Mouse (Mus musculus): Measurements from ENCODE around the gene Fgf12. TPM values are rescaled to one million over a fixed set of nuclear protein-coding genes. Genes with fewer than 3 reads are reported as not detected.

The Fgf12 gene
- polyA plus RNA-seq, 1 experiment from 2014 or later: 9.9 TPM

- no peaks in the 10 kb centered on the region for H3K4me1 ChIP-seq
- no peak overlapping the region for H3K27ac ChIP-seq
- no peaks in the 10 kb centered on the region for H3K27me3 ChIP-seq
- WGBS: 80% methylated on average over 2 of the region's 2 CpGs
- H3K9ac ChIP-seq: no peak overlapping the region
- no peaks in the 10 kb centered on the region for H3K9me3 ChIP-seq (replicated peaks)
- no peaks in the 10 kb centered on the region for H3K36me3 ChIP-seq
- no peak for ATAC-seq (ENCODE audit: low FRiP score)
- no peak overlapping the region for H3K4me3 ChIP-seq
- no peak overlapping the region for H3K4me2 ChIP-seq (replicated peaks)
Measured at GRCm38 (mm10) chr16:28350624-28351023, 402.2 kb downstream of the Fgf12 start.

GRCm38 (mm10) chr16:28345323-28345722, 407.5 kb downstream of the Fgf12 start:
- Histone ChIP-seq H3K9me3 (replicated peaks) (no peaks in the 10 kb centered on the region), H3K4me3 (no peak overlapping the region), H3K36me3 (no peaks in the 10 kb centered on the region), H3K9ac (no peak overlapping the region), H3K27ac (no peak overlapping the region), H3K27me3 (no peaks in the 10 kb centered on the region), H3K4me2 (replicated peaks) (no peak overlapping the region), H3K4me1 (no peaks in the 10 kb centered on the region)
- WGBS: 50% methylated on average over 6 of the region's 6 CpGs
- ATAC-seq (ENCODE audit: low FRiP score): no peak

- Histone ChIP-seq H3K36me3 (no peaks in the 10 kb centered on the region), H3K9me3 (replicated peaks) (no peaks in the 10 kb centered on the region), H3K9ac (no peak overlapping the region), H3K4me3 (no peak overlapping the region), H3K27me3 (no peaks in the 10 kb centered on the region), H3K4me2 (replicated peaks) (no peak overlapping the region), H3K27ac (no peak overlapping the region), H3K4me1 (no peaks in the 10 kb centered on the region)
- 89% methylated on average over 1 of the region's 1 CpGs for WGBS
- no peak for ATAC-seq (ENCODE audit: low FRiP score)
Measured at GRCm38 (mm10) chr16:28337930-28338329, 414.9 kb downstream of the Fgf12 start.

GRCm38 (mm10) chr16:28336700-28337099, 416.2 kb downstream of the Fgf12 start:
- H3K4me1 ChIP-seq: no peaks in the 10 kb centered on the region
- no peak overlapping the region for H3K4me2 ChIP-seq (replicated peaks)
- no peaks in the 10 kb centered on the region for H3K9me3 ChIP-seq (replicated peaks)
- no peak overlapping the region for H3K9ac ChIP-seq
- H3K36me3 ChIP-seq: no peaks in the 10 kb centered on the region
- no peak for ATAC-seq (ENCODE audit: low FRiP score)
- no peak overlapping the region for H3K27ac ChIP-seq
- H3K4me3 ChIP-seq: no peak overlapping the region
- 63% methylated on average over 1 of the region's 1 CpGs for WGBS
- H3K27me3 ChIP-seq: no peaks in the 10 kb centered on the region

- Histone ChIP-seq H3K27ac (no peak overlapping the region), H3K36me3 (no peaks in the 10 kb centered on the region), H3K4me2 (replicated peaks) (no peak overlapping the region), H3K9me3 (replicated peaks) (no peaks in the 10 kb centered on the region), H3K4me3 (no peak overlapping the region), H3K27me3 (no peaks in the 10 kb centered on the region), H3K9ac (no peak overlapping the region), H3K4me1 (no peaks in the 10 kb centered on the region)
- 95% methylated on average over 3 of the region's 3 CpGs for WGBS
- no peak for ATAC-seq (ENCODE audit: low FRiP score)
Measured at GRCm38 (mm10) chr16:28335025-28335424, 417.8 kb downstream of the Fgf12 start.

GRCm38 (mm10) chr16:28323576-28323975, 429.3 kb downstream of the Fgf12 start:
- WGBS: 35% methylated on average over 3 of the region's 3 CpGs
- Histone ChIP-seq H3K27ac (no peak overlapping the region), H3K4me2 (replicated peaks) (no peak overlapping the region), H3K36me3 (no peaks in the 10 kb centered on the region), H3K27me3 (no peaks in the 10 kb centered on the region), H3K9me3 (replicated peaks) (no peaks in the 10 kb centered on the region), H3K4me1 (no peaks in the 10 kb centered on the region), H3K4me3 (no peak overlapping the region), H3K9ac (no peak overlapping the region)
- ATAC-seq (ENCODE audit: low FRiP score): no peak

- H3K4me3 ChIP-seq: no peak overlapping the region
- no peak overlapping the region for H3K4me2 ChIP-seq (replicated peaks)
- H3K9me3 ChIP-seq (replicated peaks): no peaks in the 10 kb centered on the region
- WGBS: 70% methylated on average over 4 of the region's 4 CpGs
- H3K9ac ChIP-seq: no peak overlapping the region
- H3K36me3 ChIP-seq: no peaks in the 10 kb centered on the region
- peaks cover 3% of the 10 kb centered on the region; the same call in 1 of the 2 replicates for H3K4me1 ChIP-seq
- no peaks in the 10 kb centered on the region for H3K27me3 ChIP-seq
- no peak overlapping the region for H3K27ac ChIP-seq
- ATAC-seq (ENCODE audit: low FRiP score): no peak
Measured at GRCm38 (mm10) chr16:28311618-28312017, 441.2 kb downstream of the Fgf12 start.

GRCm38 (mm10) chr16:28303889-28304288, 449.0 kb downstream of the Fgf12 start:
- 36% methylated on average over 1 of the region's 1 CpGs for WGBS
- ATAC-seq (ENCODE audit: low FRiP score): no peak
- Histone ChIP-seq H3K36me3 (no peaks in the 10 kb centered on the region), H3K9me3 (replicated peaks) (no peaks in the 10 kb centered on the region), H3K4me3 (no peak overlapping the region), H3K4me1 (no peaks in the 10 kb centered on the region), H3K27ac (no peak overlapping the region), H3K27me3 (no peaks in the 10 kb centered on the region), H3K9ac (no peak overlapping the region), H3K4me2 (replicated peaks) (no peak overlapping the region)

GRCm38 (mm10) chr16:28289689-28290330, 463.1 kb downstream of the Fgf12 start:
- H3K36me3 ChIP-seq: no peaks in the 10 kb centered on the region
- no peak for ATAC-seq (ENCODE audit: low FRiP score)
- H3K4me1 ChIP-seq: no peaks in the 10 kb centered on the region
- no peaks in the 10 kb centered on the region for H3K27me3 ChIP-seq
- H3K4me2 ChIP-seq (replicated peaks): no peak overlapping the region
- no peaks in the 10 kb centered on the region for H3K9me3 ChIP-seq (replicated peaks)
- H3K4me3 ChIP-seq: no peak overlapping the region
- WGBS: 64% methylated on average over 4 of the region's 4 CpGs
- H3K27ac ChIP-seq: no peak overlapping the region
- H3K9ac ChIP-seq: no peak overlapping the region

- Histone ChIP-seq H3K36me3 (no peaks in the 10 kb centered on the region), H3K4me3 (no peak overlapping the region), H3K9ac (no peak overlapping the region), H3K4me1 (no peaks in the 10 kb centered on the region), H3K27me3 (no peaks in the 10 kb centered on the region), H3K27ac (no peak overlapping the region), H3K9me3 (replicated peaks) (no peaks in the 10 kb centered on the region), H3K4me2 (replicated peaks) (no peak overlapping the region)
- WGBS: 70% methylated on average over 5 of the region's 5 CpGs
- no peak for ATAC-seq (ENCODE audit: low FRiP score)
Measured at GRCm38 (mm10) chr16:28257904-28258303, 495.0 kb downstream of the Fgf12 start.

GRCm38 (mm10) chr16:28254303-28254702, 498.6 kb downstream of the Fgf12 start:
- Histone ChIP-seq H3K9ac (no peak overlapping the region), H3K4me2 (replicated peaks) (no peak overlapping the region), H3K4me1 (no peaks in the 10 kb centered on the region), H3K27me3 (no peaks in the 10 kb centered on the region), H3K4me3 (no peak overlapping the region), H3K36me3 (no peaks in the 10 kb centered on the region), H3K9me3 (replicated peaks) (no peaks in the 10 kb centered on the region), H3K27ac (no peak overlapping the region)
- no peak for ATAC-seq (ENCODE audit: low FRiP score)
- WGBS: 92% methylated on average over 4 of the region's 4 CpGs

GRCm38 (mm10) chr16:28251930-28252329, 500.9 kb downstream of the Fgf12 start:
- Histone ChIP-seq H3K36me3 (no peaks in the 10 kb centered on the region), H3K27ac (no peak overlapping the region), H3K4me2 (replicated peaks) (no peak overlapping the region), H3K4me3 (no peak overlapping the region), H3K27me3 (no peaks in the 10 kb centered on the region), H3K4me1 (no peaks in the 10 kb centered on the region), H3K9ac (no peak overlapping the region), H3K9me3 (replicated peaks) (no peaks in the 10 kb centered on the region)
- ATAC-seq (ENCODE audit: low FRiP score): no peak
- WGBS: 69% methylated on average over 3 of the region's 3 CpGs

GRCm38 (mm10) chr16:28242867-28243649, 509.8 kb downstream of the Fgf12 start:
- Histone ChIP-seq H3K4me2 (replicated peaks) (no peak overlapping the region), H3K4me3 (no peak overlapping the region), H3K27ac (no peak overlapping the region), H3K9me3 (replicated peaks) (no peaks in the 10 kb centered on the region), H3K36me3 (no peaks in the 10 kb centered on the region), H3K4me1 (no peaks in the 10 kb centered on the region), H3K27me3 (no peaks in the 10 kb centered on the region), H3K9ac (no peak overlapping the region)
- ATAC-seq (ENCODE audit: low FRiP score): no peak
- WGBS: 80% methylated on average over 3 of the region's 3 CpGs
